Comparison of ENCODE assay signal across 8 mouse cellular contexts in the genomic region with DNA sequence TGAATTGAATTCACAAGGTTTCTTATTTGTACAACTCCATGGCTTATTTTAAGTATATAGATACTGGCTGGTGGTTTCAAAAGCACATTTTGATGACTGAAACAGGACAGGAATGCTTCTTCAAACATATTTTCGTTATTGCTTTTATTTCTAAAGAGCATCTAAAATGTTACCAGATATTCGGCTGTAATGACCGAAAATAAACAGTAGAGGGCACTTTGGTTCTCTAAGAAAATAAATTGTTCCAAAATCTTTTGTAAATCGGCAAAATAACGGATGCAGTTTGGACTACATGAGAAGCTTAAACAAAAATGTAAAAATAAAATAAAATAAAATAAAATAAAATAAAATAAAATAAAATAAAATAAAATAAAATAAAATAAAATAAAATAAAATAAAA.
DNase-seq lines count a peak whose midpoint lies in the region; ATAC-seq and TF ChIP-seq lines count a peak whose summit lies in the region.

No protein-coding gene starts in this region.

- H3K36me3 ChIP-seq in midbrain, embryonic 13.5 days = no peaks in the 10 kb centered on the region

- WGBS in midbrain, embryonic 13.5 days = 25% methylated on average over 5 of the region's 5 CpGs

- in situ Hi-C loops in Patski (cut with MboI; ENCODE audit: low pct_unique_long_range_greater_than_20kb) = loop anchor here (10.0 kb wide), 1 partner anchor 171 kb away; no protein-coding TSS in a partner anchor

- no peak overlapping the region for H3K4me2 ChIP-seq in midbrain, embryonic 13.5 days (replicated peaks)

- TF ChIP-seq CTCF in left cerebral cortex, adult 2 months (IDR thresholded peaks at IDR 0.05) = peak; percentile 73
- TF ChIP-seq CTCF in Patski (IDR thresholded peaks at IDR 0.05) = peak; percentile 44

- no peak overlapping the region for H3K4me3 ChIP-seq in left cerebral cortex, adult 2 months
- H3K4me3 ChIP-seq in midbrain, embryonic 13.5 days (replicated peaks) = no peak overlapping the region

- intact Hi-C loops in left cerebral cortex, adult 2 months (cut with DNase I) = loop anchor here (2.0 to 10.0 kb wide), 3 partner anchors 171 to 471 kb away; a partner anchor contains a TSS

- CTCF ChIA-PET in Patski (lab: Charles Lee) = no interaction called here

- no peak overlapping the region for H3K9ac ChIP-seq in midbrain, embryonic 13.5 days (replicated peaks)

- H3K4me1 ChIP-seq in midbrain, embryonic 13.5 days (replicated peaks) = peaks cover 8% of the 10 kb centered on the region; the same call in 1 of the 2 replicates

- peak; percentile 34 for DNase-seq in embryo, embryonic 10 days (ENCODE audit: low spot score)
- no peak for DNase-seq in embryo, embryonic 9.5 days (ENCODE audit: extremely low spot score)
- no peak for DNase-seq in left cerebral cortex, adult 2 months (ENCODE audit: extremely low spot score in 1 of 2, low spot score in 2 of 2)
- DNase-seq in left cerebral cortex, adult 8-10 months (ENCODE audit: low spot score in 2 of 2) = no peak
- DNase-seq in Patski (ENCODE audit: low read depth, low spot score) = no peak
- DNase-seq in lung, postnatal 25 days (ENCODE audit: low spot score) = peak; percentile 24
- DNase-seq in adrenal gland, adult 18-20 months (ENCODE audit: low spot score in 2 of 2) = no peak

- H3K27me3 ChIP-seq in Patski = peaks cover 15% of the 10 kb centered on the region
- H3K27me3 ChIP-seq in midbrain, embryonic 13.5 days = no peaks in the 10 kb centered on the region

- POLR2A ChIA-PET in Patski (lab: Charles Lee) = interaction anchor here (1.1 kb wide), 1 partner anchor 65 kb away, joined by 3 read pairs; no protein-coding TSS in a partner anchor

- no peak overlapping the region for H3K27ac ChIP-seq in left cerebral cortex, adult 2 months
- H3K27ac ChIP-seq in midbrain, embryonic 13.5 days = no peak overlapping the region

- no peaks in the 10 kb centered on the region for H3K9me3 ChIP-seq in midbrain, embryonic 13.5 days

- ATAC-seq in Patski = no peak
- no peak for ATAC-seq in midbrain, embryonic 13.5 days

Comparison
In these comparisons a context has a peak if more than half of its experiments do, and no peak if none do; other contexts are left out.
1. DNase-seq: peak in embryo, embryonic 10 days (single experiment) and lung, postnatal 25 days (single experiment); none in embryo, embryonic 9.5 days (single experiment), left cerebral cortex, adult 2 months (0 of 2), left cerebral cortex, adult 8-10 months (0 of 2), Patski (single experiment) and adrenal gland, adult 18-20 months (0 of 2).